Mouse (Mus musculus) hindbrain, embryonic 14.5 days (tissue): ENCODE measurements around the gene Tln1. TPM values are rescaled to one million over a fixed set of nuclear protein-coding genes. Genes with fewer than 3 reads are reported as not detected.

Source experiments
- ATAC-seq: fragments of 200-750 bp; cut with Nextera tagmentation; 2 replicates; pipeline ENCODE4 v1.8.0; 2017; ENCODE audit warnings: moderate number of reproducible peaks, mild to moderate bottlenecking, moderate TSS enrichment, moderate library complexity; ENCODE audit not compliant: low FRiP score
- DNase-seq: peaks from one replicate; pipeline ENCODE4 v3.0.0-alpha.2; 2015; ENCODE audit warnings: low spot score
- H3K27ac ChIP-seq: fragments of 300-500 bp; sonication (generic); 2 replicates; pipeline ENCODE4 v1.5.1; 2014; ENCODE audit warnings: mild to moderate bottlenecking, moderate library complexity
- H3K27me3 ChIP-seq: fragments of 300-500 bp; sonication (generic); 2 replicates; pipeline ENCODE4 v1.6.1; 2014; ENCODE audit warnings: mild to moderate bottlenecking, low read length, mixed read lengths; ENCODE audit not compliant: control insufficient read depth, insufficient read depth
- H3K36me3 ChIP-seq: fragments of 300-500 bp; sonication (generic); replicated peaks from 2 replicates; pipeline ENCODE4 v1.6.1; 2014; ENCODE audit not compliant: control insufficient read depth, insufficient read depth
- H3K4me1 ChIP-seq: fragments of 300-500 bp; sonication (generic); replicated peaks from 2 replicates; pipeline ENCODE4 v1.6.1; 2014; ENCODE audit warnings: antibody characterized with exemption, low read length, mixed read lengths; ENCODE audit not compliant: control insufficient read depth, insufficient read depth
- H3K4me2 ChIP-seq: fragments of 300-500 bp; sonication (generic); replicated peaks from 2 replicates; pipeline ENCODE4 v1.6.1; 2014; ENCODE audit warnings: mild to moderate bottlenecking, moderate library complexity
- H3K4me3 ChIP-seq: fragments of 300-500 bp; sonication (generic); replicated peaks from 2 replicates; pipeline ENCODE4 v1.5.1; 2014; ENCODE audit warnings: mild to moderate bottlenecking, low read length
- H3K9ac ChIP-seq: fragments of 300-500 bp; sonication (generic); 2 replicates; pipeline ENCODE4 v1.6.1; 2014
- H3K9me3 ChIP-seq: fragments of 300-500 bp; sonication (generic); 2 replicates; pipeline ENCODE4 v1.6.1; 2016; ENCODE audit warnings: low read length; ENCODE audit not compliant: control insufficient read depth
- WGBS: fragments of 180-500 bp; shearing (Covaris S2); extraction: QIAGEN DNeasy Blood & Tissue Kit; methylation state at CpG from one replicate; pipeline ENCODE4 v1.1.7; 2014; 5-methylcytosine and 5-hydroxymethylcytosine counted together
- polyA plus RNA-seq: library from polyadenylated mRNA; unstranded; fragments of >200 nt; fragmentation: Nextera tagmentation; extraction: Ambion mirVana; gene quantifications from 2 replicates; pipeline ENCODE4 v1.2.1, GENCODE M21; 2014

The Tln1 gene
- polyA plus RNA-seq, 1 experiment from 2014 or later = 62.8 TPM

DNA sequence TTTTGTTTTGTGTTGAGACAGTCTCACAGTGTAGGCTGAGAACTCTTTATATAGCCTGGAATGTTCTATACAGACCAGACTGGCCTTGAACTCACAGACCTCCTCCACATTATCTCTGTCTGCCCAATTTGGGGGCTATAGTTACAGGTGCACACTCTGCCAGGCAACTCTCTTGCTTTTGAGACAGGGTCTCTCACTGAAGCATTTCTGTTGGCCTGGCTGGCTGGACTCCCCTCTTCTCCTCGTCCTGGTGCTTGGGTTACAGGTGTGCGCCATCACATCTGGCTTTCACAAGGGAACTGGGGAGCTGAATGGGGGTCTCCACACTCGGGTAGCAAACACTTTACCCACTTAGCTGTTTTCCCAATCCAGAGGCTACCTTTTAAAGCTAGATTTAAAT lies 29.5 kb upstream of the Tln1 start:
- no peak for DNase-seq

DNA sequence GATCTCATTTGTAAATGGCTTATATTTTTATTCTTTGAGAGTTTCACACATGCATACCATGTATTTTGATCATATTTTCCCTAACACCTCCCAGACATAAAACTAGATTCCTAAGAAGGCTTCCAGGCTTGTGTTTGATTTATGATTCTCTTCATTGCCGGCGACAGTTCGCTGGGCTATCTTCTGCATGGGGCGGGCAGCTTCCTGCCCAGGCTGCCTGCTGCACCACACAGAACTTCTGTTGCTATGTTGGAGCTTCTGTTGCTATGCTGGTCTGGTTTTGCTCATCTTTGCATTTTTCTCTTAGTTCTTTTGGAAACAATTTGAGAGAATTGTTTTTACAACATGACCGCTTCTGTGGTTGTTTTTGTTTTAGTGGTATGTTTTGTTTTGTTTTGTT lies 29.1 kb upstream of the Tln1 start:
- H3K9ac ChIP-seq = no peak overlapping the region
- H3K4me2 ChIP-seq = no peak overlapping the region
- DNase-seq (no peak), ATAC-seq (no peak)
- H3K36me3 ChIP-seq = no peaks in the 10 kb centered on the region
- WGBS = 81% methylated on average over 5 of the region's 5 CpGs
- H3K27me3 ChIP-seq = no peaks in the 10 kb centered on the region
- H3K27ac ChIP-seq = no peak overlapping the region
- no peak overlapping the region for H3K4me3 ChIP-seq
- H3K4me1 ChIP-seq = no peaks in the 10 kb centered on the region
- H3K9me3 ChIP-seq = no peaks in the 10 kb centered on the region

More for the DNA sequence above, 29.5 kb upstream of the Tln1 start:
- H3K9ac ChIP-seq = no peak overlapping the region
- no peaks in the 10 kb centered on the region for H3K36me3 ChIP-seq
- no peak overlapping the region for H3K4me3 ChIP-seq
- no peak for ATAC-seq
- WGBS = 69% methylated on average over 3 of the region's 3 CpGs
- no peak overlapping the region for H3K4me2 ChIP-seq
- H3K4me1 ChIP-seq = no peaks in the 10 kb centered on the region
- no peaks in the 10 kb centered on the region for H3K27me3 ChIP-seq
- H3K9me3 ChIP-seq = no peaks in the 10 kb centered on the region
- H3K27ac ChIP-seq = no peak overlapping the region

DNA sequence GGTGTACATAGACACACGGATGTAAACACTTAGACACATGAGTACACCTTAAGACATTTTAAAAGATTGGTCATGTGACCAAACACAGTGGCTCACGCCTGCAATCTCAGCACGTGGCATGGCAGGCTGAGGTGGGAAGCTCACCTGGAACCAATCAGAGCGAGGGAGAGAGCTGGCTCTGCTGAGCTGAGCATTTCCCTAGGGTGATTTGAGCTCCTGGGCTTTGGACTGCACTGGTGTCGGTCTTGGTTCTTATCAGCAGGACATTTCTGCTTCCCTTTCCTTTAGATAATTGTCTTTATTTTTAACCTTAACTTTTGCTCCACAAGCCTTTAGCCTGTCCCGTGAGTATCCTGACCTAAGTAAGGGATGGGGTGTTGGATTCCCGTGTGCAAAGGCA lies 25.2 kb upstream of the Tln1 start:
- H3K4me2 ChIP-seq = no peak overlapping the region
- peaks cover 22% of the 10 kb centered on the region for H3K36me3 ChIP-seq
- H3K27ac ChIP-seq = no peak overlapping the region
- ATAC-seq = no peak
- DNase-seq = no peak
- no peaks in the 10 kb centered on the region for H3K9me3 ChIP-seq
- H3K27me3 ChIP-seq = no peaks in the 10 kb centered on the region
- H3K4me3 ChIP-seq = no peak overlapping the region
- 64% methylated on average over 7 of the region's 7 CpGs for WGBS
- no peaks in the 10 kb centered on the region for H3K4me1 ChIP-seq
- no peak overlapping the region for H3K9ac ChIP-seq

DNA sequence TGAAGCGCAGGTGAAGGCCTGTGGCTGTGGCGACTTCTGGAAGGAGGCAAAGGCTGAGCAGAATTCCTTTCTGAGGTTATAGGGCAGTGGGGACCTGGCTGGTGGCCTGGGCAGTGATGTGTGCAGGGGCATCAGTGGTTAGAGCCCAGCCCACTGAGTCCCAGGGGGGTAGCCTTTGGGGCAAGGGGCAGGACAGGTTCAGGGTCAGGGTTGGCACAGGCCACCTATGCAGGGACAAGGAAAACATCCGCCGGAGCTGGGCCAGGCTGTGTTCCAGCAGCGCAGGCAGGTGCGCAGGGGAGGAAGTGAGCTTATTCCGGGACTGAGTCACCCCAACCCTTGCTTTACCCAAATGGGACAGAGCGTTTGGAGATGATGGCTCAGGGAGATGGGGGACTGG lies 23.9 kb upstream of the Tln1 start:
- no peak overlapping the region for H3K4me2 ChIP-seq
- no peaks in the 10 kb centered on the region for H3K27me3 ChIP-seq
- DNase-seq (no peak), ATAC-seq (no peak)
- no peak overlapping the region for H3K4me3 ChIP-seq
- no peak overlapping the region for H3K9ac ChIP-seq
- no peak overlapping the region for H3K27ac ChIP-seq
- WGBS = 73% methylated on average over 8 of the region's 8 CpGs
- no peaks in the 10 kb centered on the region for H3K9me3 ChIP-seq
- H3K36me3 ChIP-seq = peaks cover 35% of the 10 kb centered on the region
- no peaks in the 10 kb centered on the region for H3K4me1 ChIP-seq

DNA sequence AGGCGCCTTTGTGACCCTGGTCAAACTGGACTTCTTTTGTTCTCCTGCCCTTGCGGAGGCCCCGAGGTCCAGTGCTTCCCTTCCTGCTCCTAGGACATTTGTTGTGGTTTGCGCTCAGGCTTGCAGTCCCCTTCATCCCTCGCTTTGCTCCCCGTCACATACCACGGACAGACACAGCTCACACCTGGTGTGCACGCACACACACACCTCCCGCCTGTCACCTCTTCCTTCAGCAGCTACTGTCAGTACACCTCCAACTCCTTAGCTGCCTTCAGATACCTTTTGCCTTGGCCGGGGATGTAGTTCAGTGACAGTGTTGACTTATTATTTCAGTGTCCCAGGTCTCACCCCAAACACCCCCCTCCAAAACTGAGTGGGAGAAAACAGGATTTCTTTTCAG lies 23.2 kb upstream of the Tln1 start:
- no peaks in the 10 kb centered on the region for H3K4me1 ChIP-seq
- no peak for DNase-seq
- H3K4me3 ChIP-seq = no peak overlapping the region
- H3K27ac ChIP-seq = no peak overlapping the region
- no peaks in the 10 kb centered on the region for H3K9me3 ChIP-seq
- ATAC-seq = no peak
- peaks cover 42% of the 10 kb centered on the region for H3K36me3 ChIP-seq
- no peak overlapping the region for H3K9ac ChIP-seq
- WGBS = 51% methylated on average over 10 of the region's 10 CpGs
- H3K4me2 ChIP-seq = no peak overlapping the region
- H3K27me3 ChIP-seq = no peaks in the 10 kb centered on the region

DNA sequence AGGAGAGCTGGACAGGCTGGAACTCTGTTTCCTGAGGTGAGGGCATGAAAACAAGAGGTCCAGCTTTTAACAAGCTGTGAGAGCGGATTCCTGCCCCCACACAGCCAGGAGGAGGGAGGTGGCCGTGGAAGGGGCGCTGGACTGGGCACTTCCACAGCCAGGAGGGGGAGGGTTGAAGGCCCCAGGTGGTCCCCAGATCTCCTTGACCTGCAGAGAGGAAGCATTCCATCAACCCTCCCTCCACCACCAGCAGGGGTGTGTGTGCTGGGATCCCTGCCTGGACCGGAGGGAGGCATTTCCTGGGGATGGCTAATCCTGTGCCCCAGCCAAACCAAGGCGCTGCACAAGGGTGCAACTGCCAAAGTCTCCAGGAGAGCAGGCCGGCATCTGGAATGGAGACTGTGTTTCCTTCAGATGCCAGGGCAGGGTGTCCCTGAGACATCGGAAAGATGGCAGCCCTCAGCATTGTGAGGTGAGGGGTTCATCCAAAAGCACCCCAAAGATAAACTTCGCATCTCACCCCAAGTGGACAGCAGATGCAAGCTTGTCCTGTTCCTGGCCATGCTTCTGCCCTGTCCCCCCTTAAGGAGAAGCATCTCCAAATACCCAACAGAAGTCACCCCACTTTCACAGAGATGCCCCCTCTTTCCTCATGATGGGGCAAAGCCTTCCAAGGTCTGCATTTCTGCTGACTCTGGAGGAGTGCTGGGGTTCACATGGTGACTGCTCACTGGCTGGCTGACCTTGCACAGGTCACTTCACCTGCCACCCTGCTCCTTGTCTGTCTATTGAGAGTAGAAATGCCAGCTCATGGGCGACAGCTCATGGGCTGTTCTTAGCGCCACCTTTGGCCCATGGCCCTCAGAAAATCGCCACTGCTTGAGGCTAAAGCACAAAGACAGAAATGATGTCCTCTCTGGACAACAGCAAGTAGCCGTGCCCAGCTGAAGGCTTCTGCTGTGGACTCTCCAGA lies 22.2 kb upstream of the Tln1 start, which contains the start of gene Msmp:
Msmp (minus strand) TSS at position 51 of the 973 bp plus-strand sequence.
- H3K9ac ChIP-seq = no peak within 1 kb of the TSS
- no peak within 1 kb of the TSS for H3K4me3 ChIP-seq
- DNase-seq (no peak), ATAC-seq (no peak)
- 73% methylated on average over 12 of the region's 12 CpGs for WGBS
- H3K4me1 ChIP-seq = peaks cover 4% of the 10 kb centered on the region; the same call in 1 of the 2 replicates
- H3K36me3 ChIP-seq = peaks cover 43% of the 10 kb centered on the region
- no peaks in the 10 kb centered on the region for H3K9me3 ChIP-seq
- H3K27me3 ChIP-seq = no peaks in the 10 kb centered on the region
- H3K4me2 ChIP-seq = no peak within 1 kb of the TSS
- H3K27ac ChIP-seq = no peak within 1 kb of the TSS

DNA sequence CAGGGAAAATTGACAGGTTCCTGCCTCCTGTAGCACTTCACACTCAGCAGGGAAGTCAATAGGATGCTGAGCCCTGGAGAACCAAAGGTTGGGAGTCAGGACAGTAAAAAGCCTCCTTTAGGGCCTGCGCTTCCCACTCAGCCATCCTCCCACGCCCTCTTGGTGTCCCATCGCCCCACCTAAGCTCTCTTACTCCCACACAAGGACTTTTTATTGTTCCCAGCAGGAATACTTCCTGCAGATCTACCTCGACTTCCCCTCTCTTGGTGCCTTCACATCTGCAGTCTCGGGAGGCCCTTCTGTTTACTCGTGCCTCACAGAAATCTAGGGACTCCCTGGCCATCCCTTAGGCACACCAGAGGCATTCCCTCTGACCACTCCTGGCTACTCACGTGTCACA lies 20.9 kb upstream of the Tln1 start:
- Histone ChIP-seq H3K4me3 (no peak overlapping the region), H3K27ac (no peak overlapping the region), H3K9me3 (no peaks in the 10 kb centered on the region), H3K9ac (no peak overlapping the region), H3K27me3 (no peaks in the 10 kb centered on the region), H3K4me2 (no peak overlapping the region), H3K4me1 (peaks cover 10% of the 10 kb centered on the region; the same call in 1 of the 2 replicates), H3K36me3 (peaks cover 43% of the 10 kb centered on the region)
- no peak for ATAC-seq
- 81% methylated on average over 7 of the region's 7 CpGs for WGBS
- no peak for DNase-seq

DNA sequence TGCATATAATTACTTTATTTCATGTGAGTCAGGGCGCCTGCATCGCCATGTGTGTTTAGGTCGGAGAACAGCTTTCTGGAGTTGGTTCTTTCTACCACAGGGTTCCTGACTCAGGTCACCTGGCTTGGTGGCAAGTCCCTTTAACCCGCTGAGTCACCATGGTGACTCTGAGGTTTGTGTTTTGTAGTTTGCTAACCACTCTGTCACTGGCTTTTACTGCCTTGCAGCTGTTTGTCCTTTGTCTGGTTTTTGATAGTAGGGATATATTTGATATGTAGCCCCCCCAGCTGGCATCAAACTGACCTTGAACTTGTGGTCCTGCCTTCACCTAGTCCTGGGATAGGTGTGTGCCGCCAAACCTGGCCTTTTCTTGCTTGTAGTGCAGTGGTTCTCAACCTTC lies 19.8 kb upstream of the Tln1 start:
- Histone ChIP-seq H3K4me1 (peaks cover 17% of the 10 kb centered on the region), H3K4me2 (no peak overlapping the region), H3K27me3 (no peaks in the 10 kb centered on the region), H3K9ac (no peak overlapping the region), H3K9me3 (no peaks in the 10 kb centered on the region), H3K27ac (no peak overlapping the region), H3K4me3 (no peak overlapping the region), H3K36me3 (peaks cover 43% of the 10 kb centered on the region)
- no peak for ATAC-seq
- WGBS = 95% methylated on average over 5 of the region's 5 CpGs
- DNase-seq = no peak

DNA sequence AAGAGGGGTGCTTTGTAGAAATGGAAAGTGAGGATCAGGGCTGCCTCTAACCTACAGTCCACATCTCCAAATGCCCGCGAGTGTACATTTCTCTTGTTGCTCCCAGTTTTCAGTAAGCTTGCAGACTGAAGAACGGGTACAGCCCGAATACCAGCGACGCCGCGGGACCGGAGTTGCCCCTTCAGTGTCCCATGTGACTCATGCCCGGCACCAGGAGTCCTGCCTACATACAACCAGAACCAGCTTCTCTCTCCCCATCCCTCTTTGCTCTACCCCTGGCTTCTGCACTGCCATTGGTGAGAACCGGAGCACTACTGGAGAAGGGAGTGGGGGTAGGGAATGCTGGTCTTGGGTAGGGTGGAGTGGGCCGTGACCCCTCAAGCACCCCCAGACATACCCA lies 18.9 kb upstream of the Tln1 start:
- WGBS = 95% methylated on average over 12 of the region's 12 CpGs
- no peak for ATAC-seq

More for the DNA sequence above, 18.9 kb upstream of the Tln1 start:
- no peaks in the 10 kb centered on the region for H3K27me3 ChIP-seq
- peaks cover 43% of the 10 kb centered on the region for H3K36me3 ChIP-seq
- H3K9ac ChIP-seq = no peak overlapping the region
- H3K4me2 ChIP-seq = no peak overlapping the region
- no peaks in the 10 kb centered on the region for H3K9me3 ChIP-seq
- H3K4me1 ChIP-seq = peaks cover 26% of the 10 kb centered on the region
- no peak for DNase-seq
- no peak overlapping the region for H3K27ac ChIP-seq
- H3K4me3 ChIP-seq = no peak overlapping the region
